Mouse (Mus musculus) cerebellum, postnatal 14 days (tissue): Measurements from ENCODE around the gene Abhd10.

Source experiments
- DNase-seq, 2 experiments: peaks; one replicate each; pipeline ENCODE4 v3.0.0; 2021; ENCODE audit warnings: mixed read lengths in 2 of 2

Abhd10 gene

GRCm38 (mm10) chr16:45742615-45743476 is at the start of gene Abhd10:
Gene Abhd10 (minus strand): TSS chr16:45742955.
- DNase-seq = peak; percentile 99 to 100

GRCm38 (mm10) chr16:45791286-45791685 is 48.5 kb upstream of the Abhd10 start:
- DNase-seq = peak in 1 of 2 experiments; percentile 14

GRCm38 (mm10) chr16:45789311-45789710 is 46.6 kb upstream of the Abhd10 start:
- DNase-seq = no peak

DNA sequence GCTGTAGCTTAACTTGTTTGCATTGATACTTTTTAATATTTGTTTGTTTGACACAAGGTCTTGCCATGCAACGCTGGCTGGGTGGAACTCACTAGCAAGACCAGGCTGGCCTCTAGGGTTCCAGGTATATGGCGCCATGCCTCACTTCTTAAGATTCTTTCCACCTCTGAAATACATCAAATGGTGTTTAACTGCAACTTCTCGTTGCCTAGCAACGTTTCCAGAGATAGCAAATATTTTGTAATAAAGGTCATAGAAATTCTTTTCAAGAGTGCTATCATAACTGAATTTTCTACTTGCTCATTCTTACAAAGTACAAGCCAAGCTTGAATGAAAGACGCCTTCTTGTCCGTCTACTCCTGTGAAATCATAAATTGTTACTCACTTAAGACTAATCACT is 44.9 kb upstream of the Abhd10 start:
- no peak for DNase-seq

- peak; percentile 35 to 44 for DNase-seq
Measured at GRCm38 (mm10) chr16:45786639-45787038, 43.9 kb upstream of the Abhd10 start.

- no peak for DNase-seq
Measured at GRCm38 (mm10) chr16:45780001-45780400, 37.2 kb upstream of the Abhd10 start.

GRCm38 (mm10) chr16:45774813-45775212 is 32.1 kb upstream of the Abhd10 start:
- DNase-seq = no peak

DNA sequence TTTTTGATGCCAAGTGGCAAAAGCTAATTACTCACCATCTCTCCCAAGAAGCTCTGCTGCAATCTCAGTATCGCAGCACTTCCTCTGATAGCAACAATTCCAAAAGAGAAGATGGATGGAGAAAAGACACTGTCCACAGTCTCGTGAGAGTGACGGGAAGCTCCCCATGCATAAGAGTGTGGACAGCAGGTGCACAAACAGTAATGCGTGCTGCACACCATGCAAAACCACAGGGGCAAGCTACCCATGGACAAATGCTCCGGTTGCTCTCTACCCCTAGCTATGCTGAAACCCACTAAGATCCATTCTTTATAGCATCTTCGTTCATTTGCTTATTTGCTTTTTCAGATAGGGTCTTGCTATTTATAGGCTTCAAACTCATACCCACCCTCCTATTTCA is 28.2 kb upstream of the Abhd10 start:
- no peak for DNase-seq

GRCm38 (mm10) chr16:45767853-45768640 is 25.3 kb upstream of the Abhd10 start:
- DNase-seq = peak; percentile 68 to 86

DNA sequence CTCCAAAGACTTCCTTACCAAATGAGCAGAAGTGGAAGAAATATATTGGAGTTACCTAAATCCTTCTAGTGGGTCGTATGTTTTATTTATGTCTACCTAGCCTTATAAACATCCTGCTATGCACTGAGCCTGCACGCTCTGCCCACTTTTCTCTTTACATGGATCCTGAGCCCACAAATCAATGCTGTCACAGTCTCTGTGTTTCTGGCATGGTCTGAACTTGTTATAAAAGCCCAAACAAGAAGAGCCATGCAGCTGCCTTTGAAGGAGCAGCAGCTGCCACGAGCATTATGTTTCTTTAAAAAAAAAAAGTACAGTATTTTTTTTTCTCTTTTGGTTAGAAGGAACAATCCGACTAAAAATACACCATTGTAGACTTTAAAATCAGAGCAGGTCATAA is 24.7 kb upstream of the Abhd10 start:
- no peak for DNase-seq

DNA sequence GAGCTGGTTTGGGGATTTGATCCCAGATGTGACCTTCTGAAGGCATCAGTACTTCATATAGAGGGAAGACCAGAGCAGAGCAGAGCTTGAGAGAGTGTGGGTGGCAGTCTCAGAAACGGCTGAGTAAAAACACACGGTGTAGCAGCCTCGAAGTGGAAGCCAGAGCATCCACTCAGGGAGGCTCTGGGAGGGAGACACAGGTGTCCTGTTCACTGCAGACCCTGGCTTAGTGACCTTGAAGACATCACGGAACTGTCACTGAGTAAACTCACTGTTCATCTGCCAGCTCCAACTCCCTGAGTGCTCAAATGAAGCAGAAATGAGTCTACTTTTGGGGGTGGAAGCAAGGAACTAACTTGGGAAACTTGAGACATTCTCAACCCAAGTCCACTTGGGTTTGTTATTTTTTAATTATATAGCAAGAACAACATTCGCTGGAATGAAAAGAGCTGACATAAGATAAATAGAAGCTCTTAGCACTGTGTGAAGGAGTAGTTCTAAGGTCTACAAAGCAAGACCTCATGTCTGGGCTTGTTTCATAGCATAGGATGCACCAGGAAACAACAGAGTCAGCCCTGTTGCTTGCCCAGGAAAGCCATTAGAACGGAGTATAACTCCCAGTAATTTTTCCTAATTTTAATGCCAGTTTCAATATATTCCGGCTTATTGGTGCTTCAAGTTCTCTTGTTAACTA is 23.2 kb upstream of the Abhd10 start:
- DNase-seq = no peak

DNA sequence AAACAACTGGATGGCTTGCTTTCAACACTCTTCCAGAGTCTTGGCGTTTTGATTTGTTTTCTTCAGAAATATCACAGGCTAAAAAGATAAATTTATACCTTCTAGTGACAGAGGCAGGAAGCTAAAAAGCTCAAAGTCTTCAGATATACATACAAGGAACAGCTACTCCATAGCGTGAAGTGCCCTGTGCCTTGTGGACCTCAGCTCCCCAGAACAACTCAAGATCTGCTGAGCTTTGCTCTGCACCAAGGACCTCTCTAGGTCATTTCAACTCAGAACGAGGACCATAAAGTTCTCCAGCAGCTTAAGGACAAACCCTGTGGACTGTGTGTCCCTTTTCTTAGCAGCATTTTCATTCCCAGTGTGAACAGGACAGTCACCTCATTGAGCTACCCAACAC is 22.3 kb upstream of the Abhd10 start:
- no peak for DNase-seq

DNA sequence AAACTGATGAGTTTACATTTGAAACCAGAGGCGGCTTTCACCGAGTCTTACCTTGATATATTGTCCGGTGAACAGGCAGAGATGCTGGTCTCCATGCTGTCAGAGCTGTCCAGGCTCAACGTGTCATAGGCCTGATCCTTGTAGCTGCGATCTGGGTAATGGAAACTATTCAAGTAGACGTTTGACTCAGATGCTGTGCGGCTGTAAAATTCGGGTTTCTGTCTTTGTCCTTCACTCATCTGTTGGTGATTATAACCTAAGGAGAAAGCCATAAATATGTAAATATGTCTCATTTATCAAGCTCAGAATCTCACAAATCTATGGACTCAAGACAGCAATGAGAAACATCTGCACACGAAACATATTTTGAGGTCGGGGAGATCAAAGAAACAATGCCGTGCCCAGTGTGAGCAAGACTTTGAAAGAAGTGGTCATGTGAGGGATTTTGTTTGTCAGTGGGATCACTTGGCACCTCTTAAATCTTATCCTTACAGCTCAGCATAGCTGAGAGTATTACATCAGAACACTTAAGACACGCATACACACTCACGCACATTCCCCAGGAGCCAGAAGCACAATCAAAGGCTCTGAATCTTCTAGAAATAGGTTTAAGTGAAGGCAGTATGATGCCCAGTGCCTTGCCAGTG is 20.2 kb upstream of the Abhd10 start:
- DNase-seq = no peak

- no peak for DNase-seq
Measured at GRCm38 (mm10) chr16:45761425-45761824, 18.7 kb upstream of the Abhd10 start.

- no peak for DNase-seq
Measured at GRCm38 (mm10) chr16:45758726-45759269, 16.0 kb upstream of the Abhd10 start.

DNA sequence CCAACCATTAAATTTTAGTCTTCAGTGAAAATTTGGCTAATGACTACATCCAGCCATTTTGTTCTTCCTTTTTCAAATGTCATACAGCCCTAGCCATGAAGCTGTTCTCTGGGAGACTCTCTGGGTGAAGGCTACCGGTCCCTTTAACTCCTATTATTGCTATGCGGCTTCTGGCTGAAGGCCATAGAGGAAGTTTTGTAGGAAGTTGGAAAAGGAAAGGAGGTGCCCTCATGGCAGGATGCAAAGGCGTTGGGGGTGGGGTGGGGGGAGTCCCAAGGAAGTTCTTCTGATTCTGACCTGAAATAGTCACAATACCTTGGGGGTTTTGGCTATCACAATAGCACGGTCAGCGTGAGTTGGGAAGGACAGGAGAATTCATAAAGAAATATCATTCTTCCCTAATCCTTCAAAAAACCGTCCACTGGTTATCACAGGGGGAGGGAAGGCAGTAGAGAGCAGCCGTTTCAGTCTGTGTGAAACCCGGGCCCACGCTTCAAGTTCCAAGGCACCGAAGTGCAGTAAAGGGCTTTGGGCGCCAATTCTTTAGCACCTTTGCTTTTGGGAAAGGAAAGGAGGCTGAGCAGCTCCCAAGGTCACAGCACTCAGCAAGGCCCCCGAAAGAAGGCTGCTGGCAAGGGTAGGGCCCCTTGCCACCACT is 14.8 kb upstream of the Abhd10 start:
- no peak for DNase-seq

DNA sequence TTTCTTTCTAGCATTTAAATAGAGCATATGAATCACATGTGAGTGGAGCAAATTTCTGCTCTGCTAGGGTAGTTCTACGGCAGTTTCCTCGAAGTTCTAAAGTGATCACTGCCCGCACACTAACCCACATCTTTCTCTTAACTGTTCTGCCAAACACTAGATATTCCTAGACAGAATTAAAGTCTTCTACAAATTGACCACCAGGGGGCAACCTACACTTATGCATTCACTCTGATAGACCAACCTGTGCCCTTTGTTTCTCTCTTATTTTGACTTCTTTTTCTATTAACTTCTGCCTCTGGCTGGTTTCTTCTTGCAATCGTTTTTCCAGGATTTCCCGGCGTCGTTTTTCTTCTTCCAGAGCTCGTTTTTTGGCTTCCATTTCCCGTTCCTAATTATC is 14.1 kb upstream of the Abhd10 start:
- peak; percentile 71 to 81 for DNase-seq

DNA sequence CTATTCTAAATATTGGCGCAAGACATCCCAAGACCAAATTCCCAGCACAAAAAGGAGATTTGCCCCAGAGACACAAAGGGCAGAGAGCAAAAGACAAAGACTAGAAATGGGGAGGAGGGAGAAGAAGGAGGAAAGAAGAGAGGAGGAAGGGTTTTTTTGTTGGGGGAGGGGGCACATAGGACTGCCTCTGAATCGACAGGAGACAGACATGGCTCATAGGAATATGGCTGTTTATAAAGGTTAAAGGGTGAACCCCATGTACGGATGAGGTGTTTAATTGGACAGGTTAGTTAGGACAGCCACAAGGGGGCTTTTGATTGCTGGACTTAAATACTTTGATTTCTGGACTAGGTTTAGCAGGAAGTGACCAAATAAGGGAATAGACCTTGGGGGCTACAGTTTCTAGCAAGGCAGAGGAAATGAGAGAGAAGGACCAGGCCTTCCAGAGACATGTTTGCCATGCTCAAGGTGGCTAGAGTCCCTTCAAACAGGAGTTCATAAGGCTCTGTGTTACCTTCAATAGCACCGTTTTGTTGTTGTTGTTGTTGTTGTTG is 913 bp upstream of the Abhd10 start:
- no peak for DNase-seq

- no peak for DNase-seq
Measured at GRCm38 (mm10) chr16:45737880-45738279, 4.9 kb downstream of the Abhd10 start.

DNA sequence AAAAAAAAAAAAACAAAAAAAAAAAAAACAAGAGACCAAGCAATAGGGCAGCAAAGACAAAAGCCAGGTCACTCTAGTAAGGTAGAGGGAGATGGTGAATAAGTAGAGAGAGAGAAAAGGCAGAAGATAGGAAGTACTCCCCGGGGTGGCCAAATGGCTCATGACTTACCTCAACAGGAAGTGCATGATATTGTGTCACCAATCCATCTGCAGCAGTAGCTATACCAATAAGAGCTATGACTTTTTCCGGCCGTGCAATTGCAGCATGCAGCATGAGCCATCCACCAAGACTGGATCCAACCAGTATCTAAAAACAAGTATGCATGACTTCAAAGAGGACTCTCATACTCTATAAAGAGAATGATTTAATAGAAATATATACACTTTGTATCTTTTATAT is 6.0 kb downstream of the Abhd10 start:
- no peak for DNase-seq

DNA sequence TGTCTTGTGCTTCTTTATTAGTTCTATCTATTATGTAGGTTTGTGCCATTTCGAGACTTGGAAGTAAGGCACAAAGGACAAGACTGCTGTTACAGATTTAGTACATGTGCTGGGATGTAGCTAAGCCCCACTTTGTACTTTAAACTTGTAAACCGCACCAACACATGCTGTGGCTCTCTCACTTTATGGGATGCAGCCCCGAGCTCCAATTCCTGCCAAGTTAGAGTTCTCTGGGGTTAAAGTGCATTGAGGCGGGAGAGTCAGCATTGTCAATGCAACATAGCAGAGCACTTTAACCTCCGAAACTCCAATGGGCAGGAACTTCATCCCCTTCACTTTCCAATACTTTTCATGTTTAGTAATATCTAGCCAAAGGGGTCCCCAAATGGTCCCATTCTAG is 13.6 kb downstream of the Abhd10 start:
- no peak for DNase-seq

GRCm38 (mm10) chr16:45724742-45725102 is 18.0 kb downstream of the Abhd10 start:
- peak in 1 of 2 experiments; percentile 80 for DNase-seq
